Mouse (Mus musculus) stomach, embryonic 15.5 days (tissue): Measurements from ENCODE around the gene Pmp22. TPM values are rescaled to one million over a fixed set of nuclear protein-coding genes. Genes with fewer than 3 reads are reported as not detected.
A peak's percentile ranks its signal among the peaks of the same experiment; 100 is the strongest.

Experiments used
- ATAC-seq: fragments of 200-750 bp; cut with Nextera tagmentation; 2 replicates; pipeline ENCODE4 v1.8.0; 2017; ENCODE audit warnings: low read depth, moderate number of reproducible peaks, moderate TSS enrichment; ENCODE audit not compliant: insufficient read depth, low FRiP score
- H3K27ac ChIP-seq: fragments of 300-500 bp; sonication (generic); 2 replicates; pipeline ENCODE4 v1.5.1; 2015; ENCODE audit warnings: mild to moderate bottlenecking, inconsistent platforms
- H3K27me3 ChIP-seq: fragments of 300-500 bp; sonication (generic); replicated peaks from 2 replicates; pipeline ENCODE4 v1.6.1; 2015; ENCODE audit warnings: inconsistent platforms
- H3K36me3 ChIP-seq: fragments of 300-500 bp; sonication (generic); 2 replicates; pipeline ENCODE4 v1.6.1; 2015; ENCODE audit warnings: inconsistent platforms
- H3K4me1 ChIP-seq: fragments of 300-500 bp; sonication (generic); 2 replicates; pipeline ENCODE4 v1.6.1; 2015; ENCODE audit warnings: inconsistent platforms
- H3K4me2 ChIP-seq: fragments of 300-500 bp; sonication (generic); 2 replicates; pipeline ENCODE4 v1.6.1; 2015; ENCODE audit warnings: mild to moderate bottlenecking, inconsistent platforms
- H3K4me3 ChIP-seq: fragments of 300-500 bp; sonication (generic); replicated peaks from 2 replicates; pipeline ENCODE4 v1.5.1; 2015; ENCODE audit warnings: inconsistent platforms
- H3K9ac ChIP-seq: fragments of 300-500 bp; sonication (generic); 2 replicates; pipeline ENCODE4 v1.6.1; 2015; ENCODE audit warnings: inconsistent platforms
- H3K9me3 ChIP-seq: fragments of 300-500 bp; sonication (generic); 2 replicates; pipeline ENCODE4 v1.6.1; 2016; ENCODE audit warnings: inconsistent platforms
- WGBS: fragments of 180-500 bp; shearing (Covaris S2); methylation state at CpG from one replicate; pipeline ENCODE4 v1.1.7; 2015; 5-methylcytosine and 5-hydroxymethylcytosine counted together
- polyA plus RNA-seq: library from polyadenylated mRNA; unstranded; fragments of >200 nt; fragmentation: Nextera tagmentation; extraction: Ambion mirVana; gene quantifications from 2 replicates; pipeline ENCODE4 v1.2.1, GENCODE M21; 2015

The Pmp22 gene
- polyA plus RNA-seq, 1 experiment from 2014 or later, result 165 TPM

DNA sequence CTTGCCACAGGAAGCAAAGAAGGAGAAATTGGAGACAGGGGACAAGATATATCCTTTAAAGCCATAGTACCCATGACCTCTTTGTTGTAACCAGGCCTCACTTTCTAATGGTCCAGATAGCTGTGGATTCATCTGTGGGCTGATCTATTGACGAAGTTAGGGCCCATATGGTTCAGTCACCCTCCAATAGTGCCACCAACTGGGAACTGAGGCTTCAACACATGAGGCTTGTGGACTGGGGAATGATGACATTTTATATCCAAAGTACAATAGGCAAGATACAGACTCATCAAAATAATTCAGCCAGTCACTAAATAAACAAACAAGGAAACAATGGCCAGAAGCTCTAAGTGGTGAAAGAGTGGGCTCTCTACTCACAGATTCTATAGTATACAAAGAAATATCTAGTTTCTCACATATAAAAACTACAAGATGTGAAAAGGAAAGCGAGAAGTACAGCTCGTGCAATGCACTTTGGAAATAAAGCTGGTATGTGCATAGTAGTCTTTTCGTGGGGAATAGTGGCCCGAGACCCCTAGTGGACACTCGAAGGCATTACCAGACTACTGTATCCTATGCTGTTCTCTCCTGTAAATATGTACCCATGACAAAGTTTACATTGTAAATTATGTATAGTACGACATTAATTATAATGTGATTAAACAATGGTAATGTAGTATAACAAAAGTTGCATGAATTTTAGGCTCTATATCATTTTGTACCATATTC, 36.1 kb downstream of the Pmp22 start:
- 52% methylated on average over 7 of the region's 7 CpGs for WGBS
- ATAC-seq, result no peak
- no peaks in the 10 kb centered on the region for H3K36me3 ChIP-seq
- H3K27me3 ChIP-seq, result no peaks in the 10 kb centered on the region
- H3K9ac ChIP-seq, result no peak overlapping the region
- no peaks in the 10 kb centered on the region for H3K9me3 ChIP-seq
- H3K4me3 ChIP-seq, result no peak overlapping the region
- H3K27ac ChIP-seq, result no peak overlapping the region
- peaks cover 6% of the 10 kb centered on the region; the same call in 1 of the 2 replicates for H3K4me1 ChIP-seq
- no peak overlapping the region for H3K4me2 ChIP-seq

GRCm38 (mm10) chr11:63167826-63168225, 39.0 kb downstream of the Pmp22 start:
- Histone ChIP-seq H3K4me1 (peaks cover 6% of the 10 kb centered on the region; the same call in 1 of the 2 replicates), H3K9ac (no peak overlapping the region), H3K36me3 (no peaks in the 10 kb centered on the region), H3K9me3 (no peaks in the 10 kb centered on the region), H3K27ac (no peak overlapping the region), H3K27me3 (no peaks in the 10 kb centered on the region), H3K4me3 (no peak overlapping the region), H3K4me2 (no peak overlapping the region)
- 39% methylated on average over 4 of the region's 4 CpGs for WGBS
- ATAC-seq, result no peak

DNA sequence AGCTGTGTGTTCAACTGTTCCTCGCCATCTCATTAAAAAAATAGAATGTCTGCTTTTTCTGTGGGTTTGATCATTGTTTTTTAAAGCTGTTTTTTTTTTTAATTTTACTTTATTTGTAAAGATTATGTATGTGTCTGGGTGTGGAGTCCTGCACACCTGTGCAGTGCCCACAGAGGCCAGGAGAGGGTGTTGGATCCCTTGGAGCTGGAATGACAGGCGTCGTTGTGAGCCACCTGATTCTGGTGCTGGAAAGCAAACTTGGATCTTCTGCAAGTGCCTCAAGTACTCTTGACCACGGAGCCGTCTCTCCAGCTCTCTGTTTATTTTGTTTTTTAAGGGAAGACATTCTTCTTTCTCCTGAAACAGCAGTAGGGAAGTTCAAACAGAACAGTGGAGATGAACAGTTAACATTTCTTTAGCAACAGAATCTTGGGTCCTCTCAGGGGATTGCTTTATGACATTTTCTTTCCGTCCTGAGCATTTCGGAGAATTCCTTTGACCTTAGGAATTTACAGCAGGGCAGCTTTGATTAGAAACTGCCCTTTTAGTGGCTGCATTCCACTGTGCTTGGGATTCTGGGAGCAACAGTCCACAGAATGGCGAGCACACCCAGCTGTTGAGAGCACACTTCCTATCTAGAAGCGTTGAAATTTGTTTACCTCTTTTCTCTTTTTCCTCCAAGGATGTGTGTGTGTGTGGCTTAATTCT, 39.9 kb downstream of the Pmp22 start:
- 14% methylated on average over 9 of the region's 9 CpGs for WGBS
- no peaks in the 10 kb centered on the region for H3K36me3 ChIP-seq
- no peak overlapping the region for H3K4me3 ChIP-seq
- H3K9me3 ChIP-seq, result no peaks in the 10 kb centered on the region
- ATAC-seq, result no peak; the same call in 1 of the 2 replicates
- H3K27ac ChIP-seq, result peak overlapping the region; percentile 49; the same call in 1 of the 2 replicates
- H3K27me3 ChIP-seq, result no peaks in the 10 kb centered on the region
- no peak overlapping the region for H3K4me2 ChIP-seq
- H3K4me1 ChIP-seq, result peaks cover 6% of the 10 kb centered on the region; the same call in 1 of the 2 replicates
- H3K9ac ChIP-seq, result no peak overlapping the region

GRCm38 (mm10) chr11:63171977-63172376, 43.2 kb downstream of the Pmp22 start:
- no peak overlapping the region for H3K4me2 ChIP-seq
- WGBS, result 43% methylated on average over 1 of the region's 1 CpGs

DNA sequence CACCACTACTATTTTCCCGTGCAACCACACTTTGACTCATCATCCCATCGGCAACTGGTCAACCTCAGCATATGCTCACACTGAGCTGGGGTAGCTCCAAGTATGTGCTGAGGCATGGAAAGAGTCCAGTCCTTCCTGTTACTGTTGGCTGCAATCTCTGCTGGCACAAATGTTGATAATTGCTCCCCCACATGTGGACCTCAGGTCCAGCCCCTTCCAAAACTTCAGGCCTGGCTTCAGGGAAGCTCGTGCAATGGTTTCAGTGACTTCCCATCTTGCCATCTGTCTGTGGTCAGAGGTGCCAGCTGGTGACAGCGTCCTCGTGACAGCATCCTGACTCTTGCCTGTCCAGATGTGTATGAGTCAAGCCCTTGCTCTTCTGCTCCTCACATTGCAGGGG, 44.8 kb downstream of the Pmp22 start:
- WGBS, result 78% methylated on average over 5 of the region's 5 CpGs
- Histone ChIP-seq H3K4me1 (peaks cover 5% of the 10 kb centered on the region; the same call in 1 of the 2 replicates), H3K9me3 (no peaks in the 10 kb centered on the region), H3K4me3 (no peak overlapping the region), H3K27ac (no peak overlapping the region), H3K9ac (no peak overlapping the region), H3K36me3 (no peaks in the 10 kb centered on the region), H3K27me3 (no peaks in the 10 kb centered on the region), H3K4me2 (no peak overlapping the region)
- ATAC-seq, result no peak

More at GRCm38 (mm10) chr11:63171977-63172376, 43.2 kb downstream of the Pmp22 start:
- H3K27me3 ChIP-seq, result no peaks in the 10 kb centered on the region
- H3K27ac ChIP-seq, result no peak overlapping the region
- ATAC-seq, result no peak
- H3K9me3 ChIP-seq, result no peaks in the 10 kb centered on the region
- H3K4me3 ChIP-seq, result no peak overlapping the region
- H3K36me3 ChIP-seq, result no peaks in the 10 kb centered on the region
- no peak overlapping the region for H3K9ac ChIP-seq
- peaks cover 6% of the 10 kb centered on the region; the same call in 1 of the 2 replicates for H3K4me1 ChIP-seq

- Histone ChIP-seq H3K4me2 (no peak overlapping the region), H3K4me1 (no peaks in the 10 kb centered on the region), H3K27ac (no peak overlapping the region), H3K27me3 (no peaks in the 10 kb centered on the region), H3K36me3 (no peaks in the 10 kb centered on the region), H3K9ac (no peak overlapping the region), H3K4me3 (no peak overlapping the region), H3K9me3 (no peaks in the 10 kb centered on the region)
- no peak for ATAC-seq
- WGBS, result 32% methylated on average over 3 of the region's 3 CpGs
Observed at GRCm38 (mm10) chr11:63175302-63175701, 46.5 kb downstream of the Pmp22 start.

DNA sequence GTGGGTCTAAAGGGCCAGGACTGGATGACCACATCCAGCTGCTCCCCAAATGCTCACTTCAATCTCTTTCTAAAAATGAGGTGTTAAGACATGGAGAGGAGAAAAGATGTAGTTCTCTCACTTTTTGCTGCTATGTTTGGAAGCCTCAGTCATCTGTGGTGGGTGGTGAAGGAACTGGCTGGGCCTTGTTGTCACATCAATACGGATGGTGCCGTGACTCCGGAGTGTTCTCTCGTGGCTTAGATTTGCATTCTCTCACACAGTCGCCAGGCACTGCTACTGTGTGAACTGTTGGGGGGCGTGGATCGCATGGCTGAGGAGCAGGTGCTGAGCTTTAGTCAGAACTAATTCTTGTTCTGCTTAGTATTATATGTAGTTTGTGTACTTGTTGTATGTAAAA, 47.6 kb downstream of the Pmp22 start:
- no peaks in the 10 kb centered on the region for H3K36me3 ChIP-seq
- H3K9ac ChIP-seq, result no peak overlapping the region
- H3K9me3 ChIP-seq, result no peaks in the 10 kb centered on the region
- H3K4me1 ChIP-seq, result no peaks in the 10 kb centered on the region
- H3K4me3 ChIP-seq, result no peak overlapping the region
- no peak overlapping the region for H3K27ac ChIP-seq
- H3K27me3 ChIP-seq, result no peaks in the 10 kb centered on the region
- no peak for ATAC-seq
- no peak overlapping the region for H3K4me2 ChIP-seq
- 74% methylated on average over 7 of the region's 7 CpGs for WGBS

DNA sequence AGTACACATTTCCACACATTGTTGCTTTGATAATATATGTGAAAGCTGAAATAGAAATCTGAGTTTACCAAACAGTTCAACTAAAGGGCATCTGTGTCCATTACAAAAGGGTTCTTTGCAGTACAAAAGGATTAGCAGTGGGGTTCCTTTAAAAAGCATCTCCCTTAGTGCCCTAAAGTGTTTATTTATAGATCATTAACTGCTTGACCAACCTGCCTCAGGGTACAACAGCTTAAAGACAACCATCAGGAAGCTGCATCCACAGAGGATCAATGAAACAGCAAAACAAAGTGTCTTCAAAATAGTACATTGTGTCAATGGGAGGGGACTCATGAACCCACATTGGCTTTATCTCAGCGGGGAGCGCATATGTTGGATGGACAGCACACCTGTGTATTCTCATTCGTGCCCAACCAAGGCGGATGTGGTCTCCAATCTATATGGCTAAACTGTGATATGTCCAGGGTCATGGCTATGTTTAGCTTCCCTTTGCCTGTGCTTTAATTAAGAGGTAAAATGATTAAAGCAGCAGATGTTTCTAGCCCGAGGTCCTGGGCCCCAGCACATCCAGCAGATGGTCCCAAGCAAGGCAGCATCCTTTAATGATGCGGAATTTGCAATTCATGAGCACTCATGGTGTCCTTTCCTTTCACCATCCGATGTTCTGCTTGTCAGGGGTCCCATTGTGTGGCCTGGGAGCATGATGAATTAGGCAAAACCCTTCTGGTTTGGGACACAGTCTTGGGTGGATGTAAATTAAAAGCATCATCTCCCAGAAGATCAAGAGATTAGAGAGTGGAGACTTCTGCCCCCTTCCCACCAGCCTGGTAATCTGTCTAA, 51.7 kb downstream of the Pmp22 start:
- Histone ChIP-seq H3K4me1 (peaks cover 2% of the 10 kb centered on the region; the same call in 1 of the 2 replicates), H3K27ac (no peak overlapping the region), H3K36me3 (no peaks in the 10 kb centered on the region), H3K4me3 (no peak overlapping the region), H3K9me3 (no peaks in the 10 kb centered on the region), H3K27me3 (no peaks in the 10 kb centered on the region), H3K4me2 (no peak overlapping the region), H3K9ac (no peak overlapping the region)
- no peak for ATAC-seq
- WGBS, result 69% methylated on average over 7 of the region's 7 CpGs

- H3K27ac ChIP-seq, result no peak overlapping the region
- no peaks in the 10 kb centered on the region for H3K36me3 ChIP-seq
- H3K9me3 ChIP-seq, result no peaks in the 10 kb centered on the region
- H3K27me3 ChIP-seq, result no peaks in the 10 kb centered on the region
- H3K4me3 ChIP-seq, result no peak overlapping the region
- no peak overlapping the region for H3K9ac ChIP-seq
- H3K4me2 ChIP-seq, result no peak overlapping the region
- no peaks in the 10 kb centered on the region; the same call in 1 of the 2 replicates for H3K4me1 ChIP-seq
- ATAC-seq, result no peak
- 46% methylated on average over 7 of the region's 7 CpGs for WGBS
Observed at GRCm38 (mm10) chr11:63188803-63189202, 60.0 kb downstream of the Pmp22 start.

GRCm38 (mm10) chr11:63198070-63198469, 69.3 kb downstream of the Pmp22 start:
- WGBS, result 53% methylated on average over 4 of the region's 4 CpGs
- H3K27me3 ChIP-seq, result no peaks in the 10 kb centered on the region
- H3K27ac ChIP-seq, result no peak overlapping the region
- no peak overlapping the region for H3K4me2 ChIP-seq
- H3K4me1 ChIP-seq, result no peaks in the 10 kb centered on the region
- no peak overlapping the region for H3K9ac ChIP-seq
- ATAC-seq, result no peak
- H3K36me3 ChIP-seq, result no peaks in the 10 kb centered on the region
- H3K9me3 ChIP-seq, result no peaks in the 10 kb centered on the region; the same call in 1 of the 2 replicates
- H3K4me3 ChIP-seq, result no peak overlapping the region

GRCm38 (mm10) chr11:63201989-63202535, 73.3 kb downstream of the Pmp22 start:
- H3K36me3 ChIP-seq, result no peaks in the 10 kb centered on the region
- no peaks in the 10 kb centered on the region; the same call in 1 of the 2 replicates for H3K9me3 ChIP-seq
- no peak overlapping the region for H3K27ac ChIP-seq
- no peaks in the 10 kb centered on the region for H3K4me1 ChIP-seq
- 85% methylated on average over 3 of the region's 3 CpGs for WGBS
- no peak for ATAC-seq
- no peak overlapping the region for H3K4me2 ChIP-seq
- H3K27me3 ChIP-seq, result no peaks in the 10 kb centered on the region
- H3K9ac ChIP-seq, result no peak overlapping the region
- H3K4me3 ChIP-seq, result no peak overlapping the region
